Mouse (Mus musculus): ENCODE measurements at regions not wholly inside any gene's neighbourhood (a gene's known extent, or its start where the extent isn't known, plus 50 kb on each side); places are given as distances from the start of the nearest gene placed in this dataset.

DNA sequence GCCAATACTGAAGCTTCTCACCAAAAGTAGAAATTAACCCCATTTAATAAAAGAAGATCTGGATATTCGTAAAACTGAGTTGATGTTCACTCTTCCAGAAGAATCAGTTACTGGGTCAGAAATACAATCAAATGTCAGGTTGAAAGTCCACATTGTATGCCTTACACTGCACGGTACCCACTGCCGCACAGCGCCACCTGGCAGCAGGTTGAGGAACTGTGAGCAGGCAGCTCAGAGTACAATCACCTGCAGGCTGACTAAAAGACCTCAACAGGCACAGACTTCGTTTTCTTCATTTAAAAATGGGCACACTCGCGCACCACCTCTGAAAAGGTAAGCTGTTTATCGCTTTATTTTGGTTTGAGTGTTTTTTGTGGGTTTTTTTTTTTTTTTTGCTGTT lies 341.8 kb upstream of the Mms22l start:
- Histone ChIP-seq H3K9ac (ENCODE audit: low read depth, low read length) (no peak overlapping the region), H3K36me3 (ENCODE audit: control insufficient read depth, insufficient read depth, low read length) (no peaks in the 10 kb centered on the region), H3K4me1 (ENCODE audit: control insufficient read depth, insufficient read depth, low read length) (no peaks in the 10 kb centered on the region), H3K4me2 (ENCODE audit: low read length) (no peak overlapping the region), H3K9me3 (replicated peaks; ENCODE audit: control insufficient read depth, low read length, poor library complexity, severe bottlenecking) (no peaks in the 10 kb centered on the region), H3K27me3 (ENCODE audit: control insufficient read depth, insufficient read depth, low read depth, low read length) (no peaks in the 10 kb centered on the region), H3K27ac (ENCODE audit: low read length) (no peak overlapping the region), H3K4me3 (ENCODE audit: low read depth, low read length) (no peak overlapping the region)
- peak; percentile 75; the same call in 1 of the 2 replicates for ATAC-seq
- 18% methylated on average over 8 of the region's 8 CpGs for WGBS

DNA sequence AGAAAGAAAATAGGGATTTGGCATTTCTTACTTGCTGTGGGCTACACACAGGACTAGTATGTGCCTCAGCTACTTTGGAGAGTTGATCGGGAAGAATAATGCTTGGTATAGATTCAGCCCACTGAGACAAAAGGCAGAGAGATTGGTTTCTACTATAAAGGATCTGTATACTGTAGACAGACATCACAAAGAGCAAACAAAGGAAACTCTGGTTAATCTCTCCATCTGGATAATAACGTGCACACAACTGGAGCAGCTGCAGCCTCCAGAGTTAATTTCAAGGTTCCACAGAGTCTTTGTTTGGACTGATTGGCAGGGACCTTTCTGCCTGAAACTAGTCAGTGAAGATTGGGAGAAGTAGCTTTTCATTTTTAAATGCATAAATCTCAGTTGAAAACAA lies 322.5 kb upstream of the Mms22l start:
- 14% methylated on average over 2 of the region's 2 CpGs for WGBS
- H3K27ac ChIP-seq (ENCODE audit: low read length) = no peak overlapping the region
- no peak for ATAC-seq

GRCm38 (mm10) chr4:24213262-24214036 lies 282.8 kb upstream of the Mms22l start:
- H3K4me1 ChIP-seq (ENCODE audit: control insufficient read depth, insufficient read depth, low read length) = peaks cover 5% of the 10 kb centered on the region; the same call in 1 of the 2 replicates
- H3K4me3 ChIP-seq (ENCODE audit: low read depth, low read length) = no peak overlapping the region
- H3K36me3 ChIP-seq (ENCODE audit: control insufficient read depth, insufficient read depth, low read length) = no peaks in the 10 kb centered on the region
- peak overlapping the region; percentile 0; the same call in 1 of the 2 replicates for H3K4me2 ChIP-seq (ENCODE audit: low read length)
- H3K27ac ChIP-seq (ENCODE audit: low read length) = no peak overlapping the region
- no peak overlapping the region for H3K9ac ChIP-seq (ENCODE audit: low read depth, low read length)
- H3K27me3 ChIP-seq (ENCODE audit: control insufficient read depth, insufficient read depth, low read depth, low read length) = no peaks in the 10 kb centered on the region
- H3K9me3 ChIP-seq (replicated peaks; ENCODE audit: control insufficient read depth, low read length, poor library complexity, severe bottlenecking) = no peaks in the 10 kb centered on the region
- ATAC-seq = peak; percentile 60; the same call in 1 of the 2 replicates
- WGBS = 38% methylated on average over 10 of the region's 10 CpGs

More for the DNA sequence above, 322.5 kb upstream of the Mms22l start:
- Histone ChIP-seq H3K27me3 (ENCODE audit: control insufficient read depth, insufficient read depth, low read depth, low read length) (no peaks in the 10 kb centered on the region), H3K4me3 (ENCODE audit: low read depth, low read length) (no peak overlapping the region), H3K36me3 (ENCODE audit: control insufficient read depth, insufficient read depth, low read length) (no peaks in the 10 kb centered on the region), H3K4me1 (ENCODE audit: control insufficient read depth, insufficient read depth, low read length) (no peaks in the 10 kb centered on the region), H3K4me2 (ENCODE audit: low read length) (no peak overlapping the region), H3K9me3 (replicated peaks; ENCODE audit: control insufficient read depth, low read length, poor library complexity, severe bottlenecking) (no peaks in the 10 kb centered on the region), H3K9ac (ENCODE audit: low read depth, low read length) (no peak overlapping the region)

DNA sequence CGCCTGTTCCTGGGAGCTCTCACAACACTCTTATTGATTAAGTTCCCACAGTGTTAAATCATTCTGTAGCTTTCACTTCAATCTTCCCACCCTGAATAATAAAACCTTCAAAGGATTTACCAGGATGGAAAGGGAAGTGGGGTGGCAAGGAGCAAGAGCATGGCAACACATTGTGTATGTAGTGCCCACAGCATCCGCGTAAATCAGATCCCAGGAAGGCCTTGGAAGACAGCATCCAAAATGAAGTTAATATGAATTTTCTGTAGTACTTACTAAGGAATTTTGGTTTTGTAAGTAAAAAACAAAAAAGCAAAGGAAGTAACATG lies 282.3 kb upstream of the Mms22l start:
- Histone ChIP-seq H3K9ac (ENCODE audit: low read depth, low read length) (no peak overlapping the region), H3K27me3 (ENCODE audit: control insufficient read depth, insufficient read depth, low read depth, low read length) (no peaks in the 10 kb centered on the region), H3K36me3 (ENCODE audit: control insufficient read depth, insufficient read depth, low read length) (no peaks in the 10 kb centered on the region), H3K9me3 (replicated peaks; ENCODE audit: control insufficient read depth, low read length, poor library complexity, severe bottlenecking) (no peaks in the 10 kb centered on the region), H3K27ac (ENCODE audit: low read length) (no peak overlapping the region), H3K4me3 (ENCODE audit: low read depth, low read length) (no peak overlapping the region), H3K4me2 (ENCODE audit: low read length) (no peak overlapping the region), H3K4me1 (ENCODE audit: control insufficient read depth, insufficient read depth, low read length) (peaks cover 9% of the 10 kb centered on the region)
- WGBS = 48% methylated on average over 3 of the region's 3 CpGs
- no peak; the same call in 1 of the 2 replicates for ATAC-seq

DNA sequence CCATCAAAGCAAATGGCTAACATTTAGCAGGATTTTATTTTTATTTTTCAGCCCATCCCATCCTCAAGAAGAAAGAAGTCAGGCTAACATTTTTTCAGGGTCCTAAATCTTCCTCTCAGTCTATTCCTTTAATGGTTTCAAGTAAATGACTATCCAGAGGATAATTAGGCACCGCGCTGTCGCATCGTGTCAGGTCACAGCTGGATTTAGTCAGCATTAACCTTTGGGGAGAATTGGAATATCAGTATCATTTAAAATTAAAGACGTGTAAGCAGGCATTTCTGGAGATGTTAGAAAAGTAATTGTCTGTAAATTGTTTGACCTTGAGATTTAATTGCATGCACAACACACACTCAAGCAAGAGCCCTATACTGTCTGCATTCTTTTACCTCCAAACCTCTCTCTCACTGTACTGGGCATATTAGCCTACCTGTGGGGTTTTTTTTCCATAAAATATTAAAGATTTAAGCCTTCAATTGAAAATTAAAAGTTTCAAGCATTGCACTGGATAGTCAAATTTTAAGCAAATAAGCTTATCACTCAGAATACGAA lies 277.8 kb upstream of the Mms22l start:
- no peak overlapping the region for H3K27ac ChIP-seq (ENCODE audit: low read length)
- whole genome bisulfite sequencing = 25% methylated on average over 6 of the region's 6 CpGs
- no peaks in the 10 kb centered on the region for H3K27me3 ChIP-seq (ENCODE audit: control insufficient read depth, insufficient read depth, low read depth, low read length)
- peak overlapping the region; percentile 9; the same call in 1 of the 2 replicates for H3K4me2 ChIP-seq (ENCODE audit: low read length)
- no peak overlapping the region for H3K9ac ChIP-seq (ENCODE audit: low read depth, low read length)
- peak; percentile 69 for ATAC-seq
- H3K4me3 ChIP-seq (ENCODE audit: low read depth, low read length) = no peak overlapping the region
- peaks cover 12% of the 10 kb centered on the region for H3K4me1 ChIP-seq (ENCODE audit: control insufficient read depth, insufficient read depth, low read length)
- H3K9me3 ChIP-seq (replicated peaks; ENCODE audit: control insufficient read depth, low read length, poor library complexity, severe bottlenecking) = no peaks in the 10 kb centered on the region
- H3K36me3 ChIP-seq (ENCODE audit: control insufficient read depth, insufficient read depth, low read length) = no peaks in the 10 kb centered on the region

DNA sequence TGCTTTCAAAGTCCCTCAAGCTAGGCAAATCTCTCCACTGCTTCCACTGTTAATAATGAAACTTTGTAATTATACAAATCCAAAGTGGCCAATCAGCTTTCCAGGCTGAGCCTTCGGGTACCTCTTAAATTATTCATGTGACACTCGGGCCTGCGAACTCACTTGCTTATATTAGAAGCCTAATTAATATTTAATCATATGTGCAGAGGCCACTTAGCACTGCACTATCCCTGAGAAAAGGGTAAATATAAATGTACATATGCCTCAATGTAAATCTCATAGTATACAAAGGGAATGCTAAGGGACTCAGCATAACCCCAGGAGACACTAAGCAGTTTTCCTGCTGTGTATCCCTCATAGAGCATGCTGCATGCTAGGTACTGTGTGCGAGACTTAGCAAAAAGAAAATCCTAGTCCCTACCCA lies 277.2 kb upstream of the Mms22l start:
- no peak overlapping the region for H3K9ac ChIP-seq (ENCODE audit: low read depth, low read length)
- H3K4me1 ChIP-seq (ENCODE audit: control insufficient read depth, insufficient read depth, low read length) = peaks cover 12% of the 10 kb centered on the region
- H3K27ac ChIP-seq (ENCODE audit: low read length) = no peak overlapping the region
- peak; percentile 70 for ATAC-seq
- no peak overlapping the region for H3K4me3 ChIP-seq (ENCODE audit: low read depth, low read length)
- H3K4me2 ChIP-seq (ENCODE audit: low read length) = no peak overlapping the region
- no peaks in the 10 kb centered on the region for H3K9me3 ChIP-seq (replicated peaks; ENCODE audit: control insufficient read depth, low read length, poor library complexity, severe bottlenecking)
- 20% methylated on average over 4 of the region's 4 CpGs for WGBS
- no peaks in the 10 kb centered on the region for H3K36me3 ChIP-seq (ENCODE audit: control insufficient read depth, insufficient read depth, low read length)
- no peaks in the 10 kb centered on the region for H3K27me3 ChIP-seq (ENCODE audit: control insufficient read depth, insufficient read depth, low read depth, low read length)

DNA sequence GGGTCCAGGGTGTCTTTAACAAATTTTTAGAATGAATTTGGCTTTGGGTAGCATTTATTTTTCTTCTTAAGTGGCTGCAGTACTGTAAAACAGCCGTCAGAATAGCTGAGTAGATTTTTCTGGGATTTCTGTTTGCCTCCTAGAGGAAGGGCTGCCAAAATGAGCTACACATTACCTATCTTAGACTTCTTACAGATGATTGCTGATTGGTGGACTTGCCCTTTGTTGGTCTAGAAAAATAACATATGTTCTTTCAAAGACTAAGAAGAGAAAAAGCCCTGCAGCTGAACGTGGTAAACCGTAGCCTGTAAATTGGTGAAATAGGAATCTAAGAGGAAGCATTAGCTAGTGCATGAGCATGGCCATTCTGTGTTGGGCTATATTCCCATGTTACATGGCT lies 276.7 kb upstream of the Mms22l start:
- Histone ChIP-seq H3K27ac (ENCODE audit: low read length) (no peak overlapping the region), H3K4me2 (ENCODE audit: low read length) (no peak overlapping the region)
- 52% methylated on average over 3 of the region's 3 CpGs for WGBS

GRCm38 (mm10) chr4:24245124-24245523 lies 251.1 kb upstream of the Mms22l start:
- peak; percentile 56; the same call in 1 of the 2 replicates for ATAC-seq
- no peaks in the 10 kb centered on the region for H3K9me3 ChIP-seq (replicated peaks; ENCODE audit: control insufficient read depth, low read length, poor library complexity, severe bottlenecking)
- no peaks in the 10 kb centered on the region for H3K27me3 ChIP-seq (ENCODE audit: control insufficient read depth, insufficient read depth, low read depth, low read length)
- no peak overlapping the region for H3K4me3 ChIP-seq (ENCODE audit: low read depth, low read length)
- H3K36me3 ChIP-seq (ENCODE audit: control insufficient read depth, insufficient read depth, low read length) = no peaks in the 10 kb centered on the region
- no peak overlapping the region for H3K27ac ChIP-seq (ENCODE audit: low read length)
- H3K4me1 ChIP-seq (ENCODE audit: control insufficient read depth, insufficient read depth, low read length) = no peaks in the 10 kb centered on the region
- WGBS = 51% methylated on average over 6 of the region's 6 CpGs
- no peak overlapping the region; the same call in 1 of the 2 replicates for H3K4me2 ChIP-seq (ENCODE audit: low read length)
- no peak overlapping the region for H3K9ac ChIP-seq (ENCODE audit: low read depth, low read length)

More for the DNA sequence above, 276.7 kb upstream of the Mms22l start:
- Histone ChIP-seq H3K9ac (ENCODE audit: low read depth, low read length) (no peak overlapping the region), H3K4me3 (ENCODE audit: low read depth, low read length) (no peak overlapping the region), H3K9me3 (replicated peaks; ENCODE audit: control insufficient read depth, low read length, poor library complexity, severe bottlenecking) (no peaks in the 10 kb centered on the region), H3K27me3 (ENCODE audit: control insufficient read depth, insufficient read depth, low read depth, low read length) (no peaks in the 10 kb centered on the region), H3K36me3 (ENCODE audit: control insufficient read depth, insufficient read depth, low read length) (no peaks in the 10 kb centered on the region), H3K4me1 (ENCODE audit: control insufficient read depth, insufficient read depth, low read length) (peaks cover 12% of the 10 kb centered on the region)
- no peak for ATAC-seq
